Mouse (Mus musculus) MEL (cell line): ENCODE measurements around the gene Mnx1. TPM values are rescaled to one million over a fixed set of nuclear protein-coding genes. Genes with fewer than 3 reads are reported as not detected.

Source experiments
- DNase-seq: peaks from one replicate; pipeline ENCODE4 v3.0.0; 2011; ENCODE audit warnings: low read depth, low spot score
- H3K27ac ChIP-seq: 2 replicates; pipeline ENCODE4 v1.5.1; 2012; ENCODE audit warnings: low read depth, mild to moderate bottlenecking, control low read depth, low read length, moderate library complexity; ENCODE audit not compliant: control insufficient read depth
- H3K27me3 ChIP-seq, 2 experiments: fragments of 150-350 bp in 1 of 2; sonication (generic) in 1 of 2; 2 replicates each; pipeline ENCODE4 v1.6.1; 2012; ENCODE audit warnings: low read length in 2 of 2, mild to moderate bottlenecking in 2 of 2, improper control_type of control experiment in 1 of 2, moderate library complexity in 1 of 2; ENCODE audit not compliant: insufficient read depth in 2 of 2, control insufficient read depth in 1 of 2
- H3K36me3 ChIP-seq, 2 experiments: 2 replicates each; pipeline ENCODE4 v1.6.1; 2012 to 2014; ENCODE audit warnings: low read length in 2 of 2, improper control_type of control experiment in 1 of 2, inconsistent platforms in 1 of 2, mild to moderate bottlenecking in 1 of 2; ENCODE audit not compliant: insufficient read depth in 2 of 2, control insufficient read depth in 1 of 2
- H3K4me1 ChIP-seq, 2 experiments: fragments of 150-350 bp in 1 of 2; sonication (generic) in 1 of 2; 2 replicates each; pipeline ENCODE4 v1.6.1; 2012; ENCODE audit warnings: low read length in 2 of 2, improper control_type of control experiment in 1 of 2, mild to moderate bottlenecking in 1 of 2; ENCODE audit not compliant: insufficient read depth in 2 of 2, control insufficient read depth in 1 of 2
- H3K4me3 ChIP-seq, 2 experiments: fragments of 150-350 bp in 1 of 2; sonication (generic) in 1 of 2; 2 replicates each; pipeline ENCODE4 v1.5.1; 2012; ENCODE audit warnings: low read depth in 2 of 2, low read length in 2 of 2, mild to moderate bottlenecking in 2 of 2, moderate library complexity in 2 of 2, control low read depth in 1 of 2, improper control_type of control experiment in 1 of 2; ENCODE audit not compliant: control insufficient read depth in 1 of 2, insufficient read depth in 1 of 2
- H3K79me2 ChIP-seq: 2 replicates; pipeline ENCODE4 v1.6.1; 2012; ENCODE audit warnings: mild to moderate bottlenecking, low read length, moderate library complexity; ENCODE audit not compliant: control insufficient read depth, poor library complexity, insufficient read depth
- H3K9ac ChIP-seq: 2 replicates; pipeline ENCODE4 v1.6.1; 2012; ENCODE audit warnings: low read depth, mild to moderate bottlenecking, control low read depth, low read length, moderate library complexity; ENCODE audit not compliant: control insufficient read depth, poor library complexity, severe bottlenecking
- H3K9me3 ChIP-seq: fragments of 150-350 bp; sonication (generic); replicated peaks from 2 replicates; pipeline ENCODE4 v1.6.1; 2012; ENCODE audit warnings: mild to moderate bottlenecking, low read length, improper control_type of control experiment, moderate library complexity; ENCODE audit not compliant: insufficient read depth
- CHD1 ChIP-seq: IDR thresholded peaks from 2 replicates; pipeline ENCODE4 v1.6.1; 2012; ENCODE audit warnings: low read depth, mild to moderate bottlenecking, inconsistent platforms, low read length, improper control_type of control experiment
- EP300 ChIP-seq, 2 experiments: IDR thresholded peaks; 2 replicates each; pipeline ENCODE4 v1.6.1; 2011; ENCODE audit warnings: improper control_type of control experiment in 2 of 2, low read length in 2 of 2, low read depth in 1 of 2, mild to moderate bottlenecking in 1 of 2
- GATA1 ChIP-seq: IDR thresholded peaks from 2 replicates; pipeline ENCODE4 v1.6.1; 2011; ENCODE audit warnings: low read depth, low read length, improper control_type of control experiment
- JUND ChIP-seq: IDR thresholded peaks from 2 replicates; pipeline ENCODE4 v1.6.1; 2011; ENCODE audit warnings: low read depth, mild to moderate bottlenecking, improper control_type of control experiment, low read length
- MXI1 ChIP-seq: IDR thresholded peaks from 2 replicates; pipeline ENCODE4 v1.6.1; 2011; ENCODE audit warnings: mild to moderate bottlenecking, low read depth, low read length, improper control_type of control experiment
- TAL1 ChIP-seq: IDR thresholded peaks from 2 replicates; pipeline ENCODE4 v1.6.1; 2012; ENCODE audit warnings: mild to moderate bottlenecking, inconsistent platforms, low read length, moderate library complexity, mixed read lengths
- USF2 ChIP-seq, 2 experiments: IDR thresholded peaks; 2 replicates each; pipeline ENCODE4 v1.6.1; 2011 to 2012; ENCODE audit warnings: improper control_type of control experiment in 2 of 2, low read length in 2 of 2, borderline replicate concordance in 1 of 2, inconsistent platforms in 1 of 2, low read depth in 1 of 2, mild to moderate bottlenecking in 1 of 2; ENCODE audit not compliant: insufficient read depth in 1 of 2
- polyA plus RNA-seq, 2 experiments: library from polyadenylated mRNA; stranded (reverse) in 1 of 2; unstranded in 1 of 2; fragments of >175 nt in 1 of 2; fragments of >200 nt in 1 of 2; gene quantifications; 2 replicates each; pipeline versions ENCODE4 v1.2.1 to v1.2.4; 2012; ENCODE audit warnings: low replicate concordance in 2 of 2, low read depth in 1 of 2; ENCODE audit not compliant: insufficient read length in 2 of 2, insufficient read depth in 1 of 2, missing spikeins in 1 of 2
- total RNA-seq: library from RNA; depleted of rRNA; stranded (reverse); fragments of 300-350 nt; gene quantifications from 2 replicates; pipeline ENCODE4 v1.2.3, GENCODE M21; 2012

The Mnx1 gene
- total and polyA plus RNA-seq, 3 experiments, result not detected

GRCm38 (mm10) chr5:29475041-29475440 lies 3.2 kb downstream of the Mnx1 start:
- TF ChIP-seq JUND, result no peak
- TF ChIP-seq EP300 (IDR thresholded peaks at IDR 0.05; ENCODE audit: low read depth in 1 of 2, low read length in 2 of 2), result no peak
- no peak for TF ChIP-seq USF2 (IDR thresholded peaks at IDR 0.05; ENCODE audit: borderline replicate concordance in 1 of 2, insufficient read depth in 1 of 2, low read depth in 1 of 2, low read length in 2 of 2)
- TF ChIP-seq MXI1, result no peak
- H3K27me3 ChIP-seq, result no peaks in the 10 kb centered on the region; a peak in 1 of 4 replicates
- H3K9ac ChIP-seq, result no peak overlapping the region
- no peak for DNase-seq
- no peaks in the 10 kb centered on the region for H3K36me3 ChIP-seq
- H3K79me2 ChIP-seq, result no peaks in the 10 kb centered on the region
- H3K9me3 ChIP-seq, result no peaks in the 10 kb centered on the region
- no peaks in the 10 kb centered on the region for H3K4me1 ChIP-seq
- no peak overlapping the region for H3K27ac ChIP-seq
- H3K4me3 ChIP-seq, result no peak overlapping the region

DNA sequence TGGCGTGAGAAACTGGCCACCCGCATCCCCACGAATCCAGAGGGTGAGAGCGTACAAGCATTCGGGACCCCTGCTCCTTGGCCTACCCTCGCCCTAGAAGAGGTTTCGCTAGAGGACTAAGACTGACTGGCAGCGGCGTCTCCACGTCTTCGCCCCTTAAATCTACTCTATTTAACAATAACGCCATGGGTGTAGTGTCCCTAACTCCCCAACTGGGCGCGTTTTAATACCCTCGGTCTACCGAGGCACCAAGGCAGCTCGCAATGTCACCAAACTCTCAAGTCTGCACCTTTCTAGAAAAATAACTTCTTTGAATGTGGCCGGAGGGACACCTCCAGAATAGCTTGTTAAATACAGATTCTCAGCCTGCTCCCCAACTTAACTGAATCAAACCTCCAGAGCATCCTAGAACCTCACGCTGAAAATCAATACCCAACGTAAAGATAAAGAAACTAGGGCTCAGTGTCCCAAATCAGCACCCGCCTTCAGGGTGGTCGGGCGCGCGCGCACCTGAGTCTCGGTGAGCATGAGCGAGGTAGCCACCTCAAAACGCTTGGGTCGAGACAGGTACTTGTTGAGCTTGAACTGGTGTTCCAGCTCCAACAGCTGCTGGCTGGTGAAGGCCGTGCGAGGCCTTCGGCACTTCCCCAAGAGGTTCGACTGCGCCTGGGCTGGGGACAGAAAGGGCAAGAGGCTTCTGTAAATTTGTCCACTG lies 3.9 kb downstream of the Mnx1 start:
- no peak for DNase-seq
- Histone ChIP-seq H3K9ac (no peak overlapping the region), H3K4me1 (no peaks in the 10 kb centered on the region), H3K9me3 (no peaks in the 10 kb centered on the region), H3K4me3 (no peak overlapping the region), H3K36me3 (no peaks in the 10 kb centered on the region), H3K79me2 (no peaks in the 10 kb centered on the region), H3K27me3 (peaks cover 0 to 3% of the 10 kb centered on the region in 2 experiments; a peak in 1 of 4 replicates), H3K27ac (no peak overlapping the region)
- TF ChIP-seq USF2 (IDR thresholded peaks at IDR 0.05; ENCODE audit: borderline replicate concordance in 1 of 2, insufficient read depth in 1 of 2, low read depth in 1 of 2, low read length in 2 of 2), result no peak

GRCm38 (mm10) chr5:29473551-29474245 lies 4.6 kb downstream of the Mnx1 start:
- H3K27me3 ChIP-seq, result peaks cover 0 to 3% of the 10 kb centered on the region in 2 experiments; a peak in 2 of 4 replicates
- H3K4me1 ChIP-seq, result no peaks in the 10 kb centered on the region
- no peak overlapping the region for H3K4me3 ChIP-seq
- H3K79me2 ChIP-seq, result no peaks in the 10 kb centered on the region
- DNase-seq, result no peak
- H3K36me3 ChIP-seq, result no peaks in the 10 kb centered on the region
- no peak overlapping the region for H3K9ac ChIP-seq
- H3K9me3 ChIP-seq, result no peaks in the 10 kb centered on the region
- TF ChIP-seq TAL1 (no peak), GATA1 (no peak), CHD1 (no peak)
- H3K27ac ChIP-seq, result no peak overlapping the region
